Mouse (Mus musculus) gastrocnemius, adult 2 months (tissue): ENCODE data around the gene Tmem171. TPM values are rescaled to one million over a fixed set of nuclear protein-coding genes. Genes with fewer than 3 reads are reported as not detected.

Source experiments
- DNase-seq: peaks from one replicate; pipeline ENCODE4 v3.0.0; 2022
- H3K27ac ChIP-seq: fragments of 200-600 bp; 2 replicates; pipeline ENCODE4 v1.8.1; 2022; ENCODE audit warnings: mild to moderate bottlenecking
- H3K4me3 ChIP-seq: fragments of 200-600 bp; 2 replicates; pipeline ENCODE4 v1.8.1; 2022; ENCODE audit warnings: mild to moderate bottlenecking, moderate library complexity
- CTCF ChIP-seq: fragments of 200-600 bp; IDR thresholded peaks from 2 replicates; pipeline ENCODE4 v1.8.1; 2022; ENCODE audit warnings: antibody characterized with exemption, mild to moderate bottlenecking, moderate library complexity
- intact Hi-C: fragments of 180-260 bp; cut with DNase I; formaldehyde crosslinking; loops from one replicate; pipeline ENCODE4 v1.15.1; 2025
- long read RNA-seq, 2 experiments: library from polyadenylated mRNA; stranded (forward); transcript quantifications; one replicate each; pipeline ENCODE4 v2.0.0; 2021
- total RNA-seq, 2 experiments: library from RNA; stranded (reverse); gene quantifications; 2 replicates each; pipeline ENCODE4 v1.2.3; 2021

The Tmem171 gene
- total RNA-seq = 1 to 10 TPM in 1 of 2 experiments, under 1 TPM in 1; 0.64 to 3.1 TPM
- long read RNA-seq, experiment 1, partial matches to known transcripts = 0 of 4 reads
- long read RNA-seq, experiment 1, other reads (novel, unspliced or antisense) = 2 of 4 reads
- long read RNA-seq, experiment 2, partial matches to known transcripts = 0 of 1 reads
- long read RNA-seq, experiment 2, other reads (novel, unspliced or antisense) = 1 of 1 reads

DNA sequence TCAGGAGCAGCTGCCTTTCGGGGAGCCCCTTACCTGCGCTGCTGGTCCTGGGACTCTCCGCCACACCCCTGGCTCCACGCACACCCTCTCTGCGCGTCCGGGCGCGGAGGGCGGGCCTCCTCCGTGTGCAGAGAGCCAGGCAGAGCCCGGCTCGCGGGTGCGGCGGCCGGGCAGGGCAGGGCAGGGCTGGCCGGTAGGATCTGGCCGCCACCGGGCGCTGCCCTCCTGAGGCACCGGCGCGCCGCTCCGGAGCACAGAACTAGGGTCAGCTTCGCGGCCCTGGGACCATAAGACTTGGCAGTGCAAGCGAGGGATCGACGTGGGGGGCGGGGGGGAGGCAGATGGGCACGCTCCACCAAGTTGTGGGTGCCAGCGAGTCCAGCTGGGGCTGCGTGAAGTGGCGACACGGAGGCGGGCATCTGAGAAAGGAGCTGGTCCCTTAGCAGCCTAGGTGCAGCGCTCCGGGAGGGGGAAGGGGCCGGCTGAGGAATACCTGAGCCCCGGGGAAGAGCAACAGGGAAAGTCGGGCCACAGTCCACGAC is at the start of gene Tmem171:
Gene Tmem171, minus strand, starts transcription at position 62 of the 542 bp plus-strand sequence.
- intact Hi-C loops = no loop called here
- H3K27ac ChIP-seq = peak within 1 kb of the TSS; percentile 63
- TF ChIP-seq CTCF = no peak
- peak; percentile 44 for DNase-seq
- H3K4me3 ChIP-seq = peak within 1 kb of the TSS; percentile 67

- TF ChIP-seq CTCF = no peak
- no peak for DNase-seq
- Histone ChIP-seq H3K4me3 (no peak overlapping the region), H3K27ac (no peak overlapping the region)
- intact Hi-C loops = no loop called here
Measured at GRCm38 (mm10) chr13:98743829-98744228, 49.2 kb upstream of the Tmem171 start.

- no peak for DNase-seq
- Histone ChIP-seq H3K4me3 (no peak overlapping the region), H3K27ac (no peak overlapping the region)
- intact Hi-C loops = no loop called here
- no peak for TF ChIP-seq CTCF
Measured at GRCm38 (mm10) chr13:98743214-98743613, 48.6 kb upstream of the Tmem171 start.

- no peak for TF ChIP-seq CTCF
- Histone ChIP-seq H3K4me3 (no peak overlapping the region), H3K27ac (no peak overlapping the region)
- no peak for DNase-seq
- intact Hi-C loops = no loop called here
Measured at GRCm38 (mm10) chr13:98738213-98738612, 43.6 kb upstream of the Tmem171 start.

DNA sequence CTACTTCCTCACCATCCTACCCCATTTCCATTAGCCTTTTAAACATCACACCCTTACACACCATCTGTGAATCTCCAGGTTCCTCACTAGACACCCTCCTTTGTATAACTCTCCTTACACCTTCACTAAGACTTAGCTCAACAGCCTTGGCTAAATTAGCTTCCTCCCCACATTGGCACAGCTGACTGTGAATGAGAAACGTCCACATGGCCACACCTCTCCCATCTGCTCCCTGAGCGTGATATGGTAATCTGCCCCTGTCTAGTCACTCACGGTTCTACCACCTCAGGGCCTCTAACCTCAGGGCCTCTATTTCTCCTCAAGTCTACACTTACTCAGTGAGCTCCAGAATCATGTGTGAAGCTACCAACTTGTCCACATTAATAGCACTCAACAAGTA is 38.7 kb upstream of the Tmem171 start:
- intact Hi-C loops = no loop called here
- DNase-seq = no peak
- TF ChIP-seq CTCF = no peak
- H3K4me3 ChIP-seq = no peak overlapping the region
- H3K27ac ChIP-seq = no peak overlapping the region

GRCm38 (mm10) chr13:98729271-98730062 is 34.8 kb upstream of the Tmem171 start:
- TF ChIP-seq CTCF = peak; percentile 46
- intact Hi-C loops = no loop called here
- no peak overlapping the region for H3K27ac ChIP-seq

DNA sequence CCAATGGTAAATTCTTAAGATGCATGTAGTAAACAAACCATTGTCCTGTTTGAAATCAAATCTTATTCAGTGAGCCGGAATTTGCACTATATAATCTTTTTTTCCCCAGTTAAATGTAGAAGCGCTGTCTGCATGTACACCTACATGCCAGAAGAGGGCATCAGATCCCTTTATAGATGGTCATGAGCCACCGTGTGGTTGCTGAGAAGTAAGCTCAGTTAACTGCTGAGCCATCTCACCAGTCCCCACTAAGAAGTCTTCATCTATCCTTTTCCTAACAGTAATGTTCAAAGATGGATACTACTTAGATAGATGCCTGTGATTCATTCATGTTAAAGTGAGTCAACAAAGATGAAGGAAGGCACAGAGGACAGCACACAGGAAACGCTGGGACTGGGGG is 31.9 kb upstream of the Tmem171 start:
- intact Hi-C loops = no loop called here
- no peak overlapping the region for H3K27ac ChIP-seq
- peak; percentile 71 for TF ChIP-seq CTCF

More at GRCm38 (mm10) chr13:98729271-98730062, 34.8 kb upstream of the Tmem171 start:
- no peak overlapping the region for H3K4me3 ChIP-seq
- DNase-seq = no peak

GRCm38 (mm10) chr13:98723430-98723829 is 28.8 kb upstream of the Tmem171 start:
- no peak for TF ChIP-seq CTCF
- DNase-seq = no peak
- intact Hi-C loops = no loop called here
- Histone ChIP-seq H3K4me3 (no peak overlapping the region), H3K27ac (no peak overlapping the region)

More for the DNA sequence above, 31.9 kb upstream of the Tmem171 start:
- H3K4me3 ChIP-seq = no peak overlapping the region
- DNase-seq = no peak

DNA sequence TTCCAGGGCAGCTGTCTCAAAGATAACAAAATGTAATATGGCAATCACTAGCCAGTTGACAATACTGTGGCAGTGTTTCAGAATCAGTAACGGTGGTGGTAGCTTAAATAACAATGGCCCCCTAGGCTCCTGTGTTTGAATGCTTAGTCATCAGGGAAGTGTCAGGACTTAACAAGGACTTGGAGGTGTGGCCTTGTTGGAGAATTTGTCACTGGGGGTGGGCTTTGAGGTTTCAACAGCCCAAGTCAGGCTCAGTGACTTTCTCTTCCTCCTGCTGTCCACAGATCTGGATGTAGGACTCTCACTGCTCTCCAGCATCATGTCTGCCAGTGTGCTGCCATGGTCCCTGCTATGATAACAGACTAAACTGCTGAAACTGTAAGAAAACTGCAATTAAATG is 27.7 kb upstream of the Tmem171 start:
- H3K4me3 ChIP-seq = no peak overlapping the region
- intact Hi-C loops = no loop called here
- no peak for DNase-seq
- H3K27ac ChIP-seq = no peak overlapping the region
- no peak for TF ChIP-seq CTCF

GRCm38 (mm10) chr13:98716176-98716575 is 21.5 kb upstream of the Tmem171 start:
- Histone ChIP-seq H3K27ac (no peak overlapping the region), H3K4me3 (no peak overlapping the region)
- intact Hi-C loops = no loop called here
- no peak for TF ChIP-seq CTCF
- no peak for DNase-seq

GRCm38 (mm10) chr13:98715443-98715990 is 20.9 kb upstream of the Tmem171 start:
- Histone ChIP-seq H3K27ac (no peak overlapping the region), H3K4me3 (no peak overlapping the region)
- intact Hi-C loops = no loop called here
- no peak for DNase-seq
- TF ChIP-seq CTCF = no peak

GRCm38 (mm10) chr13:98710655-98711054 is 16.0 kb upstream of the Tmem171 start:
- Histone ChIP-seq H3K27ac (no peak overlapping the region), H3K4me3 (no peak overlapping the region)
- DNase-seq = no peak
- no peak for TF ChIP-seq CTCF
- intact Hi-C loops = no loop called here

GRCm38 (mm10) chr13:98710236-98710635 is 15.6 kb upstream of the Tmem171 start:
- no peak for DNase-seq
- Histone ChIP-seq H3K27ac (no peak overlapping the region), H3K4me3 (no peak overlapping the region)
- intact Hi-C loops = no loop called here
- no peak for TF ChIP-seq CTCF
